Mouse (Mus musculus) olfactory bulb, adult 2 months (tissue): ENCODE results near the gene Auts2.

Source experiments
- CTCF ChIP-seq: fragments of 200-500 bp; IDR thresholded peaks from 2 replicates; pipeline ENCODE4 v1.5.1; 2012; ENCODE audit warnings: low read depth, mild to moderate bottlenecking, low read length, moderate library complexity; ENCODE audit not compliant: insufficient read depth
- POLR2A ChIP-seq: fragments of 200-500 bp; IDR thresholded peaks from 2 replicates; pipeline ENCODE4 v1.6.1; 2012; ENCODE audit warnings: mild to moderate bottlenecking, low read depth, low read length, moderate library complexity; ENCODE audit not compliant: insufficient read depth

DNA sequence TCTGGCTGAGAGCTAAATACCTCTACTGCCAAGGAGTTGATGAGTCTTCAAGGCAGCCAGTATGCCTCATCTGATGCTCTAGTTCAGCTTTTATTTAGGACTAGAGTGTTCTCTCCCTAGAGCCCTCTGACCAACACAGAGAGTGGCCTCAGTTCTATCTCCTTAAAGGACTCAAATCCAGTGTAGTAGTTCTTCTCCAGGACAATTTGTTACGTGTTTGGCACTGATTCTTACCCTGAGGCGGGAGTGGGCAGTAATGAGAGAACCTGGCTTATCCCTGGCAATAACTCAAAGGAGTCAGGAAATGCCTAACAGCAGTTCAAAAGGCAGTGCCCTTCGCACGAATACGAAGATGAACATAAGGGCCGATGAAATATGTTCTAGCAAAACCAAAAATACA, 713.0 kb downstream of the Auts2 start:
- TF ChIP-seq POLR2A (no peak), CTCF (no peak)
